Mouse (Mus musculus): ENCODE measurements at regions not wholly inside any gene's neighbourhood (a gene's known extent, or its start where the extent isn't known, plus 50 kb on each side); places are given as distances from the start of the nearest gene placed in this dataset.
A peak's percentile ranks its signal among the peaks of the same experiment; 100 is the strongest.
"Not testable (repeated sequence)": the region's sequence is repeated elsewhere in the genome, so short reads cannot be mapped to it uniquely, and the experiment has no call there.

- no peak for DNase-seq (ENCODE audit: low read depth, low spot score)
Measured at GRCm38 (mm10) chr12:64788761-64789160, 128.9 kb upstream of the Gm527 start.

GRCm38 (mm10) chr12:64808492-64808891 lies 109.2 kb upstream of the Gm527 start:
- DNase-seq (ENCODE audit: low read depth, low spot score) = not testable (repeated sequence)

GRCm38 (mm10) chr12:64810081-64810480 lies 107.6 kb upstream of the Gm527 start:
- DNase-seq (ENCODE audit: low read depth, low spot score) = no peak

- no peak for DNase-seq (ENCODE audit: low read depth, low spot score)
Measured at GRCm38 (mm10) chr12:64815871-64816270, 101.8 kb upstream of the Gm527 start.

- no peak for DNase-seq (ENCODE audit: low read depth, low spot score)
Measured at GRCm38 (mm10) chr12:64817056-64817810, 100.5 kb upstream of the Gm527 start.

- no peak for DNase-seq (ENCODE audit: low read depth, low spot score)
Measured at GRCm38 (mm10) chr12:64820722-64821121, 97.0 kb upstream of the Gm527 start.

- peak; percentile 25 for DNase-seq (ENCODE audit: low read depth, low spot score)
Measured at GRCm38 (mm10) chr12:64829662-64830249, 88.0 kb upstream of the Gm527 start.

GRCm38 (mm10) chr12:64832313-64833151 lies 85.2 kb upstream of the Gm527 start:
- DNase-seq (ENCODE audit: low read depth, low spot score) = no peak

GRCm38 (mm10) chr12:64857709-64858108 lies 60.0 kb upstream of the Gm527 start:
- no peak for DNase-seq (ENCODE audit: low read depth, low spot score)

Data from retina, adult 2 months (tissue).